Mouse (Mus musculus): Measurements from ENCODE around the gene Dtl. TPM values are rescaled to one million over a fixed set of nuclear protein-coding genes. Genes with fewer than 3 reads are reported as not detected.
A peak's percentile ranks its signal among the peaks of the same experiment; 100 is the strongest.

Gene Dtl
- polyA plus RNA-seq, 1 experiment from 2014 or later, result 84.2 TPM

DNA sequence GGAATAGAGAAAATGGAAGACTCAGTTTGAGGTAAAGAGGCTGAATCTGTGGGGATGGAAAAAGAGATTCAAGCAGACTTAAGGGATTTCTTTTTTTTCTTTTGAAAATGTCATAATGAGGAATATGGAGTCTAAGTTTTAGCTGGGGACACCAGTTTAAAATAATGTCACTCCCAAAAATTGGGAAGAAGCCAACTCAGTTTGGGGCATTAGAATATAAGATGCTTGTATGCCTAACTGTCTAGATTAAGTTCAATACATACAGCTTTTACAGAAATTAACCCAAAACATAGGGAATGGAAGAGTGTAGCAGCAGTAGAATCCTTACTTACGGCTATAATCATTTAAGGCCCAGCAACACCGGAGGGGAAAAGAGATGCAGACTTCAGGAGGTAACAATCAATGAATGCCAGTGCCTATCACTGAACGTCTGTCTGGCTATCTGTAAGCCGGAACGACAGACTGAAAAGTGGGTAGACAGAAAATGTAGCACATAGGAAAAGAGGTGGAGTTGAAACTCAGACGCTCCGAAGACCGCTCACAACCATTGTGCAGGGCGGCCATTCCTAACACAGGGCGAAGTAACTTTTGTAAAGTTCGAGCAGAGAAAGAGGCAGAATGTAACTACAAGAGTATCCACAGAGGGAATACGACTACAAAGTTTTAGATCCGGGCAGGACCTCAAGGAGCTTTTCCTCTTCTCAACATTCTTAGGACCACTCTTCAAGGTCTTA is 1.3 kb downstream of the Dtl start:
- Histone ChIP-seq H3K4me2 (ENCODE audit: low read depth, severe bottlenecking) (peak overlapping the region; percentile 69), H3K4me1 (ENCODE audit: control insufficient read depth, insufficient read depth, low read length) (peaks cover 8% of the 10 kb centered on the region), H3K9ac (ENCODE audit: low read length) (peak overlapping the region; percentile 91), H3K27ac (replicated peaks; ENCODE audit: low read depth, low read length) (peak overlapping the region; percentile 88), H3K9me3 (ENCODE audit: control insufficient read depth, low read length) (no peaks in the 10 kb centered on the region), H3K4me3 (ENCODE audit: low read depth, low read length) (peak overlapping the region; percentile 89), H3K36me3 (ENCODE audit: control insufficient read depth, insufficient read depth, low read length) (0 out of 2 replicates have a peak, but pooled peaks cover 2% of the 10 kb centered on the region), H3K27me3 (ENCODE audit: control insufficient read depth, insufficient read depth, low read length) (no peaks in the 10 kb centered on the region)
- no peak for ATAC-seq (ENCODE audit: insufficient number of reproducible peaks, low FRiP score, low TSS enrichment, low read depth)
- WGBS, result 3% methylated on average over 13 of the region's 13 CpGs
- peak; percentile 48 for DNase-seq (ENCODE audit: low spot score)

DNA sequence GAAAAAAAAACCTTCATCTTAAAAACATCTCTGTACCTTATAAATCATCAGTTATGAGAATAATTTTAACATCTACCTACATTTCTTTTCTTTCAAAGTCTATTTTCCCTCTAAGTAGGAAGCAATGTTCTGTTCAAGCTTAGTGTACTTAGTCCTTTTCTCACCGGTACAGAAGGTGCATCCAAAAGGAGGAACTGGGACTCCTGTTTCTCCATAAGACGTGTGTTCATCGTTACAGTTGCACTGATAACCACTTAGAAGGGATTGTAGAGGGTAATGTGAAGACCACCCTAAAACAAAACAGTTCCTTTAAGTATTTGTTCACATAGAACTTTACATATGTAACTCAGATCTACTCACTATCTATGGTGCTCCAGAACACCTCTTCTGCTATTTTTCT is 4.9 kb downstream of the Dtl start:
- peaks cover 5% of the 10 kb centered on the region; the same call in 1 of the 2 replicates for H3K36me3 ChIP-seq (ENCODE audit: control insufficient read depth, insufficient read depth, low read length)
- WGBS, result 91% methylated on average over 3 of the region's 3 CpGs
- ATAC-seq (ENCODE audit: insufficient number of reproducible peaks, low FRiP score, low TSS enrichment, low read depth), result no peak
- no peaks in the 10 kb centered on the region for H3K9me3 ChIP-seq (ENCODE audit: control insufficient read depth, low read length)
- H3K4me3 ChIP-seq (ENCODE audit: low read depth, low read length), result no peak overlapping the region
- DNase-seq (ENCODE audit: low spot score), result no peak
- no peak overlapping the region for H3K4me2 ChIP-seq (ENCODE audit: low read depth, severe bottlenecking)
- H3K4me1 ChIP-seq (ENCODE audit: control insufficient read depth, insufficient read depth, low read length), result no peaks in the 10 kb centered on the region
- no peaks in the 10 kb centered on the region for H3K27me3 ChIP-seq (ENCODE audit: control insufficient read depth, insufficient read depth, low read length)
- H3K27ac ChIP-seq (replicated peaks; ENCODE audit: low read depth, low read length), result no peak overlapping the region
- H3K9ac ChIP-seq (ENCODE audit: low read length), result no peak overlapping the region

DNA sequence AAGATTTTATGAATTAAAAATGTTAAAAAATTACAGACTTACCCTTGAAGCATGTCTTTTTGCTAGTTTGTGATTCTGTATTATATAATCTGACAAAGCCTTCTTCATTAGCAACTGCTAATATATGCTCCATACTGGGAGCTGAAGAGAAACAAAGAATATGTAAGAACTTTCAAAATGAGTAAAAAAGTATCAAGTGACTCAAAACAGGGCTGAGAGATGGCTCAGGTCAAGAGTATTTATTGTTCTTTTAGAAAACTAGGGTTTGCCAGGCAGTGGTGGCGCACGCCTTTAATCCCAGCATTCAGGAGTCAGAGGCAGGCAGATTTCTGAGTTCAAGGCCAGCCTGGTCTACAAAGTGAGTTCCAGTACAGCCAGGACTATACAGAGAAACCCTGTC is 5.7 kb downstream of the Dtl start:
- no peak overlapping the region for H3K9ac ChIP-seq (ENCODE audit: low read length)
- H3K36me3 ChIP-seq (ENCODE audit: control insufficient read depth, insufficient read depth, low read length), result peaks cover 5% of the 10 kb centered on the region; the same call in 1 of the 2 replicates
- DNase-seq (ENCODE audit: low spot score) (no peak), ATAC-seq (ENCODE audit: insufficient number of reproducible peaks, low FRiP score, low TSS enrichment, low read depth) (no peak)
- no peak overlapping the region for H3K4me2 ChIP-seq (ENCODE audit: low read depth, severe bottlenecking)
- no peak overlapping the region for H3K27ac ChIP-seq (replicated peaks; ENCODE audit: low read depth, low read length)
- H3K4me3 ChIP-seq (ENCODE audit: low read depth, low read length), result no peak overlapping the region
- H3K9me3 ChIP-seq (ENCODE audit: control insufficient read depth, low read length), result no peaks in the 10 kb centered on the region
- H3K27me3 ChIP-seq (ENCODE audit: control insufficient read depth, insufficient read depth, low read length), result no peaks in the 10 kb centered on the region
- no peaks in the 10 kb centered on the region for H3K4me1 ChIP-seq (ENCODE audit: control insufficient read depth, insufficient read depth, low read length)
- WGBS, result 92% methylated on average over 2 of the region's 2 CpGs

DNA sequence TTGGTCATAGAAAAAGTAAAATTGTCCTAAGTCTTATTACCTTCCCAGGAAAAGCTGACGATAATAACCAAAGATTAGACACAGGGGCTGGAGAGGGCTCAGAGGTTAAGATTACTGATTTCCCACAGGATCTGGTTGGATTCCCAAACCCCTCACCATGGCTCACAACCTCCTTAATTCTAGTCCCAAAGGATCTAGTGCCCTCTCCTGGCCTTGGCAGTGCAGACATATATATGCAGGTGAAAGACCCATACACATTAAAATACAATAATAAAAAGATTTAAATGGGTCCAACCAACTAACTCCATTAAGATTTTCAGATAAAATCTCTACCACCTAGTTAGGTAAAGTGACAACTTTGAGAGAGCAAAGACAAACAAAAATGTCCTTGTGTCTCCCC is 7.5 kb downstream of the Dtl start:
- Histone ChIP-seq H3K36me3 (ENCODE audit: control insufficient read depth, insufficient read depth, low read length) (peaks cover 7% of the 10 kb centered on the region; the same call in 1 of the 2 replicates), H3K4me3 (ENCODE audit: low read depth, low read length) (no peak overlapping the region), H3K9ac (ENCODE audit: low read length) (no peak overlapping the region), H3K9me3 (ENCODE audit: control insufficient read depth, low read length) (no peaks in the 10 kb centered on the region), H3K27ac (replicated peaks; ENCODE audit: low read depth, low read length) (no peak overlapping the region), H3K27me3 (ENCODE audit: control insufficient read depth, insufficient read depth, low read length) (no peaks in the 10 kb centered on the region), H3K4me2 (ENCODE audit: low read depth, severe bottlenecking) (no peak overlapping the region), H3K4me1 (ENCODE audit: control insufficient read depth, insufficient read depth, low read length) (no peaks in the 10 kb centered on the region)
- WGBS, result 93% methylated on average over 1 of the region's 1 CpGs
- ATAC-seq (ENCODE audit: insufficient number of reproducible peaks, low FRiP score, low TSS enrichment, low read depth) (no peak), DNase-seq (ENCODE audit: low spot score) (no peak)

DNA sequence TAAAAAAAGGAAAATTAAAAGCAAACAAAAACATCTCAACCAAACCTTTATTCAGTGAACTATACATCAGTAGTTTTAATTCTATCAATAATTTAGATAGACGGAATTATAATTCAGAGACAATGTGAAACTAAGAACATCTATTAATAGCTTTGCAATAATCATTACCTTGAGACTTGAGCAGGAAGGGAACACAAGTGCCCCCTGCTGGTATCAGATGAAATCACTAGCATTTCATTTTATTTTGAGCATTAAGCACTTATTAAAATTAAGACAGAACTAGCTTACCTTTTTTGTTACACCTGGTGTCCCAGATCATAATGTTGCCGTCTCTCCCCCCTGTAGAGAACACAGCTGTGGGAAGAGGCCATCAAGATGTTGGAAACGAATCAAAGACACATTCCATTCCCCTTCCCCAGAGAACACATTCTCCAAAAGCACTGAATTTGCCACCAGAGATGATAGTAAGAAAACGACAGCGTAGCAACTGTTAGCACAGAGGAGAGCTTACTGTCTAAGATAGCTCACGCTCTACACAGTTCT is 12.4 kb downstream of the Dtl start:
- DNase-seq (ENCODE audit: low spot score) (no peak), ATAC-seq (ENCODE audit: insufficient number of reproducible peaks, low FRiP score, low TSS enrichment, low read depth) (no peak)
- H3K36me3 ChIP-seq (ENCODE audit: control insufficient read depth, insufficient read depth, low read length), result peaks cover 15% of the 10 kb centered on the region

DNA sequence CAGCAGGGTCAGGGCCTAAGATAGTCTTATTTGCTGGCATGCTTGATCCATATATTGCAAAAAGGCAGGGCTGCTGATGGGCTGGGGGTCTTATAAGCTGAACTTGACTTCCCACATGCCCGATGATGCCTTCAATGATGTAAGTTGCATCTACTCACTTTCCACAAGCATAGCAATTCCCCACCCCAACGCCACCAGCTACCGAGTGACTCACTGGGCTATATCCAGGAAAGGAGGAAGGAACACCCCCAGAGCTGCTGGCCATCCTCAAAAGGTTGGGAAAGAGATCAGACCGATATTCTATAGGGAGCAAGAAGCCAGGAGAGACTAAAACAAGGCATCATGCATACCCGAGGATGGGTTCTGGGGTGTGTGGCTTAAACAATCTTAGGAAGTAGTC is 15.6 kb downstream of the Dtl start:
- Histone ChIP-seq H3K4me3 (ENCODE audit: low read depth, low read length) (no peak overlapping the region), H3K4me1 (ENCODE audit: control insufficient read depth, insufficient read depth, low read length) (no peaks in the 10 kb centered on the region), H3K4me2 (ENCODE audit: low read depth, severe bottlenecking) (no peak overlapping the region), H3K27me3 (ENCODE audit: control insufficient read depth, insufficient read depth, low read length) (no peaks in the 10 kb centered on the region), H3K9ac (ENCODE audit: low read length) (no peak overlapping the region), H3K27ac (replicated peaks; ENCODE audit: low read depth, low read length) (no peak overlapping the region), H3K9me3 (ENCODE audit: control insufficient read depth, low read length) (no peaks in the 10 kb centered on the region), H3K36me3 (ENCODE audit: control insufficient read depth, insufficient read depth, low read length) (peaks cover 22% of the 10 kb centered on the region)
- ATAC-seq (ENCODE audit: insufficient number of reproducible peaks, low FRiP score, low TSS enrichment, low read depth) (no peak), DNase-seq (ENCODE audit: low spot score) (no peak)
- 89% methylated on average over 5 of the region's 5 CpGs for WGBS

More for the DNA sequence above, 12.4 kb downstream of the Dtl start:
- H3K9ac ChIP-seq (ENCODE audit: low read length), result no peak overlapping the region
- H3K4me3 ChIP-seq (ENCODE audit: low read depth, low read length), result no peak overlapping the region
- 72% methylated on average over 6 of the region's 6 CpGs for WGBS
- H3K27me3 ChIP-seq (ENCODE audit: control insufficient read depth, insufficient read depth, low read length), result no peaks in the 10 kb centered on the region
- no peaks in the 10 kb centered on the region for H3K9me3 ChIP-seq (ENCODE audit: control insufficient read depth, low read length)
- H3K27ac ChIP-seq (replicated peaks; ENCODE audit: low read depth, low read length), result no peak overlapping the region
- H3K4me2 ChIP-seq (ENCODE audit: low read depth, severe bottlenecking), result no peak overlapping the region
- H3K4me1 ChIP-seq (ENCODE audit: control insufficient read depth, insufficient read depth, low read length), result no peaks in the 10 kb centered on the region

DNA sequence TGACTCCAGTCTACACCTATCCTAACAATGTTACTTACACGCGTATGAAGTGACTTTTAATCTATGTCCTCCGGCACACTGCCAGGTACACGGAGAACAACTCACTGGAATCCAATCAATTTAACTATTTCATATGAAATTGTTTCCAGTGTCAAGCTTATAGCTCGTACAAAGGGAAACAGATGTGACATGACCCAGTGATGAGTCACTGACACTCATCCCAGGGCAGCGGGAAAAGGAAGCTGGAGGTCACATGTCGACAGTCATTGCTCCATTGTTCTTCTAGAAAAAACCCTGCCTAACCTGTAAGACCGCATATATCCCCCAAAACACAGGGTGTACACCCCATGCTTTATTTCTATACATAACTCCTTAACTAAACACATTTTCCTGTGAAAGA is 18.2 kb downstream of the Dtl start:
- Histone ChIP-seq H3K36me3 (ENCODE audit: control insufficient read depth, insufficient read depth, low read length) (peaks cover 25% of the 10 kb centered on the region), H3K9ac (ENCODE audit: low read length) (no peak overlapping the region), H3K27me3 (ENCODE audit: control insufficient read depth, insufficient read depth, low read length) (no peaks in the 10 kb centered on the region), H3K9me3 (ENCODE audit: control insufficient read depth, low read length) (no peaks in the 10 kb centered on the region), H3K4me2 (ENCODE audit: low read depth, severe bottlenecking) (no peak overlapping the region), H3K4me3 (ENCODE audit: low read depth, low read length) (no peak overlapping the region), H3K27ac (replicated peaks; ENCODE audit: low read depth, low read length) (no peak overlapping the region), H3K4me1 (ENCODE audit: control insufficient read depth, insufficient read depth, low read length) (no peaks in the 10 kb centered on the region)
- WGBS, result 85% methylated on average over 8 of the region's 8 CpGs
- DNase-seq (ENCODE audit: low spot score), result no peak
- ATAC-seq (ENCODE audit: insufficient number of reproducible peaks, low FRiP score, low TSS enrichment, low read depth), result no peak

DNA sequence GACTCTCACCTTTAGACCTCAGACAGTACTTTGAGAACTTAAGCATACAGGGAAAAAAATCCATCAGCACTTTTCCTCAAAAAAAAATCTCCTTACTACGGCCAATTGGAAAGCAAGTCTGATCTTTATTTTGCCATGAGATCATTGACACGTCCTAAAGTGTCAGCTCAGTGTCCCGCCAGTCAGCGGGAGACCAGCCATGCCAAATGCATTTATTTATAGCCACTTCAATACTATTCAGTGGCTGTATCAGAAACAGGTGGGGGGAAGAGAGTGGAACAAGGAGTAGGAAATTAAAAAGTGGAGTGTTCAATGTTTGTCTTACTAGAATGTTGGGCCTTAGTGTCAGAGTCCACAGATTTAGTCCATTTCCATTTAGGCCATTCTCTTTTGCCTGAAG is 24.6 kb downstream of the Dtl start:
- WGBS, result 90% methylated on average over 4 of the region's 4 CpGs
- Histone ChIP-seq H3K4me3 (ENCODE audit: low read depth, low read length) (no peak overlapping the region), H3K9ac (ENCODE audit: low read length) (no peak overlapping the region), H3K4me2 (ENCODE audit: low read depth, severe bottlenecking) (no peak overlapping the region), H3K36me3 (ENCODE audit: control insufficient read depth, insufficient read depth, low read length) (peaks cover 24% of the 10 kb centered on the region; the same call in 1 of the 2 replicates), H3K27ac (replicated peaks; ENCODE audit: low read depth, low read length) (no peak overlapping the region), H3K27me3 (ENCODE audit: control insufficient read depth, insufficient read depth, low read length) (no peaks in the 10 kb centered on the region), H3K4me1 (ENCODE audit: control insufficient read depth, insufficient read depth, low read length) (no peaks in the 10 kb centered on the region), H3K9me3 (ENCODE audit: control insufficient read depth, low read length) (no peaks in the 10 kb centered on the region)
- no peak for DNase-seq (ENCODE audit: low spot score)
- no peak for ATAC-seq (ENCODE audit: insufficient number of reproducible peaks, low FRiP score, low TSS enrichment, low read depth)
